ENCODE assay signal across 8 mouse cellular contexts in genomic region chr19:34921652-34922602, GRCm38 (mm10). TPM values are rescaled to one million over a fixed set of nuclear protein-coding genes. Genes with fewer than 3 reads are reported as not detected.
DNase-seq lines count a peak whose midpoint lies in the region; ATAC-seq and TF ChIP-seq lines count a peak whose summit lies in the region.

Kif20b (plus strand) TSS chr19:34922361.

- under 1% methylated on average over 57 of the region's 57 CpGs for WGBS in heart, embryonic 10.5 days
- WGBS in kidney, embryonic 15.5 days: under 1% methylated on average over 57 of the region's 57 CpGs

- H3K4me1 ChIP-seq in bone marrow macrophage, adult 2 months (ENCODE audit: control insufficient read depth, insufficient read depth, low read length): no peaks in the 10 kb centered on the region
- no peaks in the 10 kb centered on the region for H3K4me1 ChIP-seq in embryonic fibroblast, embryonic 13.5 days (ENCODE audit: control insufficient read depth, insufficient read depth, low read length)
- no peaks in the 10 kb centered on the region for H3K4me1 ChIP-seq in heart, embryonic 10.5 days
- peaks cover 6% of the 10 kb centered on the region; the same call in 1 of the 2 replicates for H3K4me1 ChIP-seq in kidney, embryonic 15.5 days

- H3K9ac ChIP-seq in kidney, embryonic 15.5 days: peak within 1 kb of the TSS; percentile 66

- H3K27ac ChIP-seq in bone marrow macrophage, adult 2 months (ENCODE audit: insufficient read depth, low read depth, low read length): peak within 1 kb of the TSS; percentile 53
- H3K27ac ChIP-seq in embryonic fibroblast, embryonic 13.5 days (ENCODE audit: insufficient read depth, low read length): peak within 1 kb of the TSS; percentile 14; the same call in 1 of the 2 replicates
- peak within 1 kb of the TSS; percentile 83 for H3K27ac ChIP-seq in heart, embryonic 10.5 days
- peak within 1 kb of the TSS; percentile 84 for H3K27ac ChIP-seq in kidney, embryonic 15.5 days

- H3K4me2 ChIP-seq in kidney, embryonic 15.5 days: peak within 1 kb of the TSS; percentile 71

- peak; percentile 97 for DNase-seq in A20 (ENCODE audit: low read depth, low spot score)
- DNase-seq in heart, embryonic 10.5 days (ENCODE audit: low spot score): peak; percentile 96
- DNase-seq in liver: peak; percentile 96
- DNase-seq in spleen, postnatal 4 days (ENCODE audit: low spot score in 2 of 2): peak; percentile 92 to 97

- H3K36me3 ChIP-seq in heart, embryonic 10.5 days: peaks cover 23% of the 10 kb centered on the region
- H3K36me3 ChIP-seq in kidney, embryonic 15.5 days: peaks cover 18% of the 10 kb centered on the region

- ATAC-seq in kidney, embryonic 15.5 days (replicated peaks; ENCODE audit: low FRiP score): peak; percentile 96
- ATAC-seq in monocyte, adult 5-6 weeks (replicated peaks; ENCODE audit: insufficient number of reproducible peaks, low FRiP score, low TSS enrichment, poor library complexity, severe bottlenecking): peak; percentile 93

- no peaks in the 10 kb centered on the region for H3K27me3 ChIP-seq in heart, embryonic 10.5 days (ENCODE audit: insufficient read depth, poor library complexity, severe bottlenecking)
- no peaks in the 10 kb centered on the region for H3K27me3 ChIP-seq in kidney, embryonic 15.5 days

- TF ChIP-seq CTCF in bone marrow macrophage, adult 2 months (IDR thresholded peaks at IDR 0.05; ENCODE audit: low read depth, low read length): 0 out of 2 replicates have a peak, but pooled peaks have one; percentile 33
- no peak for TF ChIP-seq CTCF in embryonic fibroblast, embryonic 13.5 days (IDR thresholded peaks at IDR 0.05; ENCODE audit: borderline replicate concordance, insufficient read depth, low read length)

- H3K4me3 ChIP-seq in bone marrow macrophage, adult 2 months (ENCODE audit: insufficient read depth, low read length): peak within 1 kb of the TSS; percentile 98
- peak within 1 kb of the TSS; percentile 88 for H3K4me3 ChIP-seq in embryonic fibroblast, embryonic 13.5 days (ENCODE audit: insufficient read depth, low read length)
- peak within 1 kb of the TSS; percentile 73 for H3K4me3 ChIP-seq in heart, embryonic 10.5 days
- H3K4me3 ChIP-seq in kidney, embryonic 15.5 days (replicated peaks): peak within 1 kb of the TSS; percentile 94

- no peaks in the 10 kb centered on the region for H3K9me3 ChIP-seq in heart, embryonic 10.5 days
- H3K9me3 ChIP-seq in kidney, embryonic 15.5 days (replicated peaks): no peaks in the 10 kb centered on the region

- TF ChIP-seq POLR2A in bone marrow macrophage, adult 2 months (IDR thresholded peaks at IDR 0.05; ENCODE audit: borderline replicate concordance, low read depth, low read length): no peak
- peak; percentile 60 for TF ChIP-seq POLR2A in embryonic fibroblast, embryonic 13.5 days (IDR thresholded peaks at IDR 0.05; ENCODE audit: low read depth, low read length)

RNA-seq across cellular contexts. Expression of gene Kif20b, which starts in this region (rescaled TPM):
- polyA plus RNA-seq in bone marrow macrophage, adult 2 months (2012; ENCODE audit: insufficient read depth, insufficient read length, missing spikeins): 30.3 and 39.2 TPM in 2 replicates
- polyA plus RNA-seq in embryonic fibroblast, embryonic 13.5 days (2011; ENCODE audit: insufficient read length, low read depth, missing spikeins): 34.5 and 40.6 TPM in 2 replicates
- polyA plus RNA-seq in heart, embryonic 10.5 days (2016; fragmentation: Nextera tagmentation; extraction: Ambion mirVana): 46.0 and 69.5 TPM in 2 replicates
- 65.8 and 68.8 TPM in 2 replicates for polyA plus RNA-seq in kidney, embryonic 15.5 days (2015; fragmentation: Nextera tagmentation; extraction: Ambion mirVana)
- 12.0 to 32.5 TPM (median 17.6 TPM) in 3 replicates for total RNA-seq in monocyte, adult 5-6 weeks (2017)

Comparison
In these comparisons a context has a peak if more than half of its experiments do, and no peak if none do; other contexts are left out.
1. Peak in every context shown above with its lines: DNase-seq, ATAC-seq, H3K4me3 ChIP-seq and H3K27ac ChIP-seq.
2. H3K27ac ChIP-seq: peak in every context shown above with its lines; median percentile 84 in kidney, embryonic 15.5 days; 83 in heart, embryonic 10.5 days; 53 in bone marrow macrophage, adult 2 months; 14 in embryonic fibroblast, embryonic 13.5 days.